ENCODE assay signal across 27 mouse cellular contexts in genomic region chr2:169397758-169398157, GRCm38 (mm10).
A peak's percentile ranks its signal among the peaks of the same experiment; 100 is the strongest.
DNase-seq lines count a peak whose midpoint lies in the region; ATAC-seq and TF ChIP-seq lines count a peak whose summit lies in the region.
"Had no signal": no experiment of that assay in that cellular context is flagged by ENCODE, and none has a peak within 500 bp of the region (broad histone marks: within the 10 kb centered on the region; RNA-seq: fewer than 3 reads in every experiment).

No protein-coding gene starts in this region.

- no peak for ATAC-seq in kidney, postnatal 0 days (replicated peaks; ENCODE audit: low FRiP score, low read depth)
- peak; percentile 57; the same call in 1 of the 2 replicates for ATAC-seq in limb, embryonic 13.5 days (ENCODE audit: low FRiP score, low read depth)
- ATAC-seq: forebrain, postnatal 0 days; hindbrain, embryonic 16.5 days; intestine, embryonic 15.5 days; midbrain, embryonic 15.5 days had no signal

- TF ChIP-seq POLR2A in heart, adult 2 months (IDR thresholded peaks at IDR 0.05; ENCODE audit: insufficient read depth, low read depth, low read length), result no peak

- no peak overlapping the region for H3K27ac ChIP-seq in kidney, postnatal 0 days
- no peak overlapping the region for H3K27ac ChIP-seq in limb, embryonic 13.5 days
- no peak overlapping the region for H3K27ac ChIP-seq in heart, adult 2 months
- H3K27ac ChIP-seq: embryonic facial prominence, embryonic 10.5 days; embryonic facial prominence, embryonic 15.5 days; forebrain, embryonic 12.5 days; heart, embryonic 10.5 days; heart, embryonic 15.5 days; intestine, embryonic 15.5 days; liver, embryonic 15.5 days; midbrain, embryonic 10.5 days; midbrain, embryonic 15.5 days; stomach, postnatal 0 days had no signal

- H3K9ac ChIP-seq in kidney, postnatal 0 days (ENCODE audit: low read depth, low read length), result no peak overlapping the region
- H3K9ac ChIP-seq in limb, embryonic 13.5 days, result no peak overlapping the region
- no peak overlapping the region for H3K9ac ChIP-seq in heart, adult 2 months (ENCODE audit: low read depth, low read length)
- H3K9ac ChIP-seq: embryonic facial prominence, embryonic 15.5 days; forebrain, embryonic 12.5 days; forebrain, postnatal 0 days; heart, embryonic 15.5 days; intestine, embryonic 15.5 days; liver, embryonic 15.5 days; lung, embryonic 14.5 days; midbrain, embryonic 15.5 days had no signal

- peak; percentile 36 for DNase-seq in kidney, postnatal 0 days (ENCODE audit: low spot score)
- no peak for DNase-seq in kidney, postnatal 4 days
- DNase-seq in forelimb bud, embryonic 11.5 days (ENCODE audit: low read depth, low spot score), result peak; percentile 48
- no peak for DNase-seq in MN1 (ENCODE audit: low spot score)
- no peak for DNase-seq in heart, adult 2 months
- no peak for DNase-seq in left cerebral cortex, adult 8-10 months (ENCODE audit: low spot score in 2 of 2)
- DNase-seq: cerebellum, adult 8-10 months; cerebellum, postnatal 25 days; forebrain, postnatal 0 days; gastrocnemius, postnatal 14 days; layer of hippocampus, adult 9-11 months; liver; thymus, adult 18-20 months; thymus, postnatal 25 days had no signal

- no peaks in the 10 kb centered on the region for H3K9me3 ChIP-seq in kidney, postnatal 0 days (replicated peaks; ENCODE audit: low read length)
- H3K9me3 ChIP-seq in limb, embryonic 13.5 days, result no peaks in the 10 kb centered on the region
- H3K9me3 ChIP-seq: embryonic facial prominence, embryonic 10.5 days; embryonic facial prominence, embryonic 15.5 days; forebrain, embryonic 12.5 days; heart, embryonic 10.5 days; heart, embryonic 15.5 days; intestine, embryonic 15.5 days; midbrain, embryonic 10.5 days; midbrain, embryonic 15.5 days had no signal

- WGBS in kidney, postnatal 0 days, result 17% methylated on average over 6 of the region's 6 CpGs
- WGBS in limb, embryonic 13.5 days, result 14% methylated on average over 6 of the region's 6 CpGs
- 88% methylated on average over 6 of the region's 6 CpGs for WGBS in heart, adult 2 months

- TF ChIP-seq CTCF in kidney, postnatal 0 days (IDR thresholded peaks at IDR 0.05; ENCODE audit: low read depth), result no peak
- no peak for TF ChIP-seq CTCF in heart, adult 2 months (IDR thresholded peaks at IDR 0.05)

- H3K79me2 ChIP-seq in heart, adult 2 months (replicated peaks; ENCODE audit: control insufficient read depth, insufficient read depth, low read length), result no peaks in the 10 kb centered on the region

- no peaks in the 10 kb centered on the region for H3K4me1 ChIP-seq in kidney, postnatal 0 days (replicated peaks; ENCODE audit: insufficient read depth, low read length)
- peaks cover 17% of the 10 kb centered on the region for H3K4me1 ChIP-seq in limb, embryonic 13.5 days
- H3K4me1 ChIP-seq in heart, adult 2 months (ENCODE audit: control insufficient read depth, insufficient read depth, low read length), result no peaks in the 10 kb centered on the region
- H3K4me1 ChIP-seq: embryonic facial prominence, embryonic 10.5 days; embryonic facial prominence, embryonic 15.5 days; forebrain, embryonic 12.5 days; heart, embryonic 10.5 days; heart, embryonic 15.5 days; intestine, embryonic 15.5 days; liver, embryonic 15.5 days; midbrain, embryonic 10.5 days; midbrain, embryonic 15.5 days had no signal

- no peak overlapping the region for H3K4me3 ChIP-seq in kidney, postnatal 0 days (replicated peaks; ENCODE audit: low read depth, low read length)
- H3K4me3 ChIP-seq in limb, embryonic 13.5 days, result no peak overlapping the region
- H3K4me3 ChIP-seq in heart, adult 2 months, result no peak overlapping the region
- H3K4me3 ChIP-seq: embryonic facial prominence, embryonic 10.5 days; embryonic facial prominence, embryonic 15.5 days; forebrain, embryonic 12.5 days; heart, embryonic 10.5 days; heart, embryonic 15.5 days; intestine, embryonic 15.5 days; liver, embryonic 15.5 days; midbrain, embryonic 10.5 days; midbrain, embryonic 15.5 days had no signal

- no peaks in the 10 kb centered on the region for H3K36me3 ChIP-seq in kidney, postnatal 0 days (ENCODE audit: insufficient read depth, low read length)
- H3K36me3 ChIP-seq in limb, embryonic 13.5 days, result no peaks in the 10 kb centered on the region
- no peaks in the 10 kb centered on the region for H3K36me3 ChIP-seq in heart, adult 2 months (ENCODE audit: control insufficient read depth, insufficient read depth, low read length)
- H3K36me3 ChIP-seq: embryonic facial prominence, embryonic 10.5 days; embryonic facial prominence, embryonic 15.5 days; forebrain, embryonic 12.5 days; heart, embryonic 10.5 days; heart, embryonic 15.5 days; intestine, embryonic 15.5 days; liver, embryonic 15.5 days; midbrain, embryonic 10.5 days; midbrain, embryonic 15.5 days had no signal

- intact Hi-C loops in heart, adult 2 months (cut with DNase I), result no loop called here

- H3K4me2 ChIP-seq in kidney, postnatal 0 days (ENCODE audit: low read length), result no peak overlapping the region
- H3K4me2 ChIP-seq in limb, embryonic 13.5 days (replicated peaks), result peak overlapping the region; percentile 38; the same call in 1 of the 2 replicates
- H3K4me2 ChIP-seq: embryonic facial prominence, embryonic 15.5 days; forebrain, embryonic 12.5 days; heart, embryonic 15.5 days; intestine, embryonic 15.5 days; liver, embryonic 15.5 days; lung, embryonic 14.5 days; midbrain, embryonic 15.5 days had no signal

- TF ChIP-seq EP300 in heart, adult 2 months (IDR thresholded peaks at IDR 0.05; ENCODE audit: insufficient read depth, low read depth, low read length), result no peak

- H3K27me3 ChIP-seq in kidney, postnatal 0 days (ENCODE audit: insufficient read depth, low read length), result no peaks in the 10 kb centered on the region
- peaks cover 8% of the 10 kb centered on the region; the same call in 1 of the 2 replicates for H3K27me3 ChIP-seq in limb, embryonic 13.5 days
- no peaks in the 10 kb centered on the region for H3K27me3 ChIP-seq in heart, adult 2 months (ENCODE audit: control insufficient read depth, insufficient read depth, low read length)
- H3K27me3 ChIP-seq: embryonic facial prominence, embryonic 15.5 days; forebrain, embryonic 12.5 days; heart, embryonic 15.5 days; intestine, embryonic 15.5 days; liver, embryonic 15.5 days; midbrain, embryonic 15.5 days had no signal

Comparison
In these comparisons a context has a peak if more than half of its experiments do, and no peak if none do; other contexts are left out.
1. DNase-seq: peak in kidney, postnatal 0 days (single experiment) and forelimb bud, embryonic 11.5 days (single experiment); none in kidney, postnatal 4 days (0 of 2), MN1 (single experiment), heart, adult 2 months (0 of 2) and left cerebral cortex, adult 8-10 months (0 of 2).